Mouse (Mus musculus): ENCODE measurements at regions not wholly inside any gene's neighbourhood (a gene's known extent, or its start where the extent isn't known, plus 50 kb on each side); places are given as distances from the start of the nearest gene placed in this dataset.

- TF ChIP-seq POLR2A (IDR thresholded peaks at IDR 0.05; ENCODE audit: insufficient read depth, low read length) (no peak), CTCF (IDR thresholded peaks at IDR 0.05; ENCODE audit: low read depth, low read length) (no peak), EP300 (IDR thresholded peaks at IDR 0.05; ENCODE audit: insufficient read depth, low read depth, low read length) (no peak)
Measured at GRCm38 (mm10) chr4:131132781-131133180, 188.6 kb downstream of the Matn1 start.

Measured in ES-Bruce4 (cell line).